Mouse (Mus musculus) heart, embryonic 12.5 days (tissue): ENCODE measurements around the gene Copb1. TPM values are rescaled to one million over a fixed set of nuclear protein-coding genes. Genes with fewer than 3 reads are reported as not detected.

Experiments
- ATAC-seq: fragments of 200-750 bp; cut with Nextera tagmentation; 2 replicates; pipeline ENCODE4 v1.8.0; 2017; ENCODE audit warnings: moderate TSS enrichment, moderate library complexity; ENCODE audit not compliant: insufficient number of reproducible peaks, low FRiP score
- H3K27ac ChIP-seq: fragments of 300-500 bp; sonication (generic); 2 replicates; pipeline ENCODE4 v1.5.1; 2016; ENCODE audit warnings: mild to moderate bottlenecking, moderate library complexity; ENCODE audit not compliant: poor library complexity, severe bottlenecking
- H3K27me3 ChIP-seq: fragments of 300-500 bp; sonication (generic); replicated peaks from 2 replicates; pipeline ENCODE4 v1.6.1; 2016; ENCODE audit warnings: mild to moderate bottlenecking, moderate library complexity
- H3K36me3 ChIP-seq: fragments of 300-500 bp; sonication (generic); 2 replicates; pipeline ENCODE4 v1.6.1; 2016; ENCODE audit warnings: mild to moderate bottlenecking, moderate library complexity
- H3K4me1 ChIP-seq: fragments of 300-500 bp; sonication (generic); replicated peaks from 2 replicates; pipeline ENCODE4 v1.6.1; 2016; ENCODE audit warnings: mild to moderate bottlenecking
- H3K4me2 ChIP-seq: fragments of 300-500 bp; sonication (generic); 2 replicates; pipeline ENCODE4 v1.6.1; 2016; ENCODE audit warnings: mild to moderate bottlenecking, moderate library complexity
- H3K4me3 ChIP-seq: fragments of 300-500 bp; sonication (generic); 2 replicates; pipeline ENCODE4 v1.5.1; 2016; ENCODE audit warnings: mild to moderate bottlenecking
- H3K9ac ChIP-seq: fragments of 300-500 bp; sonication (generic); 2 replicates; pipeline ENCODE4 v1.6.1; 2016; ENCODE audit warnings: mild to moderate bottlenecking, moderate library complexity
- H3K9me3 ChIP-seq: fragments of 300-500 bp; sonication (generic); replicated peaks from 2 replicates; pipeline ENCODE4 v1.6.1; 2016; ENCODE audit warnings: mild to moderate bottlenecking, moderate library complexity
- WGBS: fragments of 180-500 bp; shearing (Covaris S2); methylation state at CpG from one replicate; pipeline ENCODE4 v1.1.7; 2016; 5-methylcytosine and 5-hydroxymethylcytosine counted together
- polyA plus RNA-seq: library from polyadenylated mRNA; unstranded; fragments of >200 nt; fragmentation: Nextera tagmentation; extraction: Ambion mirVana; gene quantifications from 2 replicates; pipeline ENCODE4 v1.2.1, GENCODE M21; 2016

Gene Copb1
- 93.1 and 93.4 TPM in 2 replicates for polyA plus RNA-seq

DNA sequence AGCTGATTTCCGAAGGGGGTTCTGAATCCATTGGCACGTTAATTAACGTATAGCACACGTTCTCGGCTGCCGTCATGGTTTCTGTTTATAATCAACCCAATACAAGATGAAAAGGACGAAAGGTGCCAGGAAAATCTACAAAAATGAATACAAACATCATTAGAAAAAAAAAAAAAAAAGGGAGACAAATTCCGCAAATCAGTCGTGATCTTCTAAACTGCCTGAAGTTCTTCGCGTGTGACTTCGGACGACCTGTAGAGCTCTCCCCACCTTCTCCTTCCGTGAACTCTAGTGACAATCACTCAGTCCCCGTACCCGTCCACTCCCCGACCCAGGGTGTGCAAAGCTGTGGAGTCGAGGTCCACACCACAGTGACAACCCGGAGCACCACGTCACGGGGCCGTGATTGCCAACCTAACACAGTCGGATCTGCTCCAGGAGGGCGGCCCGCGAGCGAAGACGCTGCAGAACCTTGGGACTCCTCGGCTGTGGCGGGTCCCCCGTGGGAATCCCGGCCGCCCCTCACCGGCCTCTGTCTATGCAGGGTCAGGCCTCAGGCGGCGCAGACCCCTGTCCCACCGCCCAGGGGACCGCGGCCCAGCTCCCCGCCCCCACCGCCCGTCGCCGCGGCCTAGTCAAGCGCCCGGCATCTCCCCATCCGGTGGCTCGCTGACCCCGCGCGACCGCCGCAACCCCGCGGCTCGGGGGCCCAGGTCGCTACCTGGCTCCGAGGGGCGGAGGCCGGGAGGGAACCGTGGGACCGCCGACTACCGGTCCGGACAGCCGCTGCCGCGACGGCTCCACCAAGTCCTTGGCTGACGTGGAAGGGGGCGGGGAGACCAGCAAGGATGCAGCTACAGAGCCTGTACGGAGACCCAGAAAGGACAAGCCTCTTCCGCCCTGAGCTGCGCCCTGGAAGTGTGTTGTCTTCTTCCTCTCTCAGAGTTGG is at the start of gene Copb1:
Gene Copb1 (minus strand): TSS at position 827 of the 949 bp plus-strand sequence.
- ATAC-seq = peak; percentile 98
- 2% methylated on average over 74 of the region's 75 CpGs for WGBS
- H3K27me3 ChIP-seq = no peaks in the 10 kb centered on the region

DNA sequence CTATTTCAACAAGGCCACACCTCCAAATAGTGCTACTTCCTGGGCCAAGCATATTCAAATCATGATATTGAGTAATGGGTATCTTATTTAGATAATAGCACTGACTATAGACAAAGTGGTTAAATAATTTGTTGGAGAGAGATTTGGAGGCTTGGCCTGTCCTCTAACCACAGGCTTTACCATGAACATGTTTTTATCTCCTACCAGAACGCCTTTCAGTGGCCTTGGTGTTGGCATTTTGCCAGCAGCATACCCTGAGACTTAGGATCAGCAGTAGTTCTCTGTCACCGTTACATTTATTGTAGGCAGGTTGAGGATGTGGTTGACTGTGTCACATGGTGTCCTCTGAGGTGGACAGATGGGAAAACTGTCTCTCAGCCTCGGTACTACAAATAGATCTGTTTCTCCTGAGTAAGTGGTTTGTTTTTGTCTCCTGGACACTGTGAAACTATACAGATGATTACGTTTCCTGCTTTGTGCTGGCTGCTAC is 46.8 kb upstream of the Copb1 start:
- Histone ChIP-seq H3K9me3 (no peaks in the 10 kb centered on the region), H3K36me3 (no peaks in the 10 kb centered on the region), H3K4me3 (no peak overlapping the region), H3K4me1 (peaks cover 4% of the 10 kb centered on the region; the same call in 1 of the 2 replicates), H3K4me2 (no peak overlapping the region), H3K9ac (no peak overlapping the region), H3K27me3 (no peaks in the 10 kb centered on the region), H3K27ac (0 out of 2 replicates have a peak overlapping the region, but pooled peaks have one; percentile 21)
- no peak for ATAC-seq
- WGBS = 32% methylated on average over 4 of the region's 4 CpGs

More for the DNA sequence above, at the start of gene Copb1:
- Histone ChIP-seq H3K9me3 (peaks cover 3% of the 10 kb centered on the region; the same call in 1 of the 2 replicates), H3K9ac (peak within 1 kb of the TSS; percentile 98), H3K4me1 (peaks cover 6% of the 10 kb centered on the region; the same call in 1 of the 2 replicates), H3K4me2 (peak within 1 kb of the TSS; percentile 73), H3K27ac (peak within 1 kb of the TSS; percentile 59), H3K36me3 (peaks cover 29% of the 10 kb centered on the region), H3K4me3 (peak within 1 kb of the TSS; percentile 79)

DNA sequence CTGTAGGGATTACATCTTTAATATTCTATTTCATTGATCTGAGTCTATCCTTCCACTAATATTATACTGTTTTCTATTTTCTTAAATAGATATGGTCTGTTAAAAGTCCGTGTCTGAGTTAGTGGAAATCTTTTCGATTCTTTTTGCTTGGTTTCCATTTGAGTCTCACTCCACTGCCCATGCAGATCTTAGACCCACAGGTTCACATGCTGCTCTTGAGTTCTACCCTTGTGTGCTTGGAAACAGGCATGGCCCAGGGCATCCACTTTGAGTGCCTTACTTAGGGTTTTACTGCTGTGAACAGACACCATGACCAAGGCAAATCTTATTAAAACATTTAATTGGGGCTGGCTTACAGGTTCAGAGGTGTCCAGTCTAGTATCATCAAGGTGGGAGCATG is 46.3 kb upstream of the Copb1 start:
- H3K9ac ChIP-seq = no peak overlapping the region
- WGBS = 85% methylated on average over 2 of the region's 2 CpGs

DNA sequence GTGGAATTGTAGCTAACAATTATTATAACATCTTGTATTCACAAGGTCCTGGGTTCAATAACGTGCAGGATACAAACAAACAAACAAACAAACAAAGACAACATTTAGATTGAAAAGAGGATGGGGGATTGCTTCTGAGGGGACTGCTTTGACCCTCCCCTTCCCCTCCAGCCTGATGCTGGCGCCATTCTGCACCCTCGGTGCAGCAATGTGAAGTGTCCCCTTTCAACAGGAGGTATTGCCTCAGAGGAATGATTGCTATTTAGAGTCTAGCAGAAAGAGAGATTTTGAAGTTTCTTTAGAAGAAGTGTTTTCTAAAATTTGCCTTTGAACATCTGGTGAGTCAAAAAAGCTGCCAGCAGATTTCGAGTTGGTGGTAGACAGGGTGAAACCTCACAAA is 44.7 kb upstream of the Copb1 start:
- H3K36me3 ChIP-seq = no peaks in the 10 kb centered on the region
- ATAC-seq = no peak
- 52% methylated on average over 4 of the region's 4 CpGs for WGBS
- peaks cover 4% of the 10 kb centered on the region; the same call in 1 of the 2 replicates for H3K4me1 ChIP-seq
- no peaks in the 10 kb centered on the region for H3K27me3 ChIP-seq
- no peak overlapping the region for H3K4me2 ChIP-seq
- H3K4me3 ChIP-seq = no peak overlapping the region
- H3K9ac ChIP-seq = no peak overlapping the region
- H3K27ac ChIP-seq = no peak overlapping the region
- H3K9me3 ChIP-seq = no peaks in the 10 kb centered on the region

More for the DNA sequence above, 46.3 kb upstream of the Copb1 start:
- no peak for ATAC-seq
- no peak overlapping the region for H3K27ac ChIP-seq
- no peaks in the 10 kb centered on the region for H3K27me3 ChIP-seq
- H3K36me3 ChIP-seq = no peaks in the 10 kb centered on the region
- no peak overlapping the region for H3K4me3 ChIP-seq
- no peak overlapping the region for H3K4me2 ChIP-seq
- H3K9me3 ChIP-seq = no peaks in the 10 kb centered on the region
- H3K4me1 ChIP-seq = peaks cover 4% of the 10 kb centered on the region; the same call in 1 of the 2 replicates

DNA sequence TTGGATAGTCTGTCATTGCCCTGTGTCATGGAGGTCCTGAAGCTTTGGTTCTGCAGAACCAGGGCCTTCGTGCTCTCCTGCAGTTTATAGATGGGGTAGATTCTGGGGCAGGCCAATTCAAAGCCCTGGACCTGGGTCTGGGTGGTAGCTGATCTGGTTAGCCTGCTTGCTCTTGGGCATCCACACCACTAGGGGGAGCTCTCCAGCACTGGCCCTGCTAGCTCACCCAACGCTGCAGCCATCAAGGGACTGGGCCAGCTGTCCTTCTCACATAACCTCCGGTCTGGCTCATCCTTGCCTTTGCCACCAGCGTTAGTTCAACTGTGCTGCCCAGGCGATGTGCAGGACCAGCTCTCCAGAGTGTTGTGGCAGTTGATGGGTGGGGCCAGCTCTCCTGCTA is 40.2 kb upstream of the Copb1 start:
- H3K4me2 ChIP-seq = no peak overlapping the region
- no peaks in the 10 kb centered on the region for H3K9me3 ChIP-seq
- no peak overlapping the region for H3K27ac ChIP-seq
- no peak overlapping the region for H3K9ac ChIP-seq
- no peak overlapping the region for H3K4me3 ChIP-seq
- peaks cover 14% of the 10 kb centered on the region for H3K4me1 ChIP-seq
- ATAC-seq = no peak
- 78% methylated on average over 5 of the region's 5 CpGs for WGBS
- H3K27me3 ChIP-seq = no peaks in the 10 kb centered on the region
- no peaks in the 10 kb centered on the region for H3K36me3 ChIP-seq

DNA sequence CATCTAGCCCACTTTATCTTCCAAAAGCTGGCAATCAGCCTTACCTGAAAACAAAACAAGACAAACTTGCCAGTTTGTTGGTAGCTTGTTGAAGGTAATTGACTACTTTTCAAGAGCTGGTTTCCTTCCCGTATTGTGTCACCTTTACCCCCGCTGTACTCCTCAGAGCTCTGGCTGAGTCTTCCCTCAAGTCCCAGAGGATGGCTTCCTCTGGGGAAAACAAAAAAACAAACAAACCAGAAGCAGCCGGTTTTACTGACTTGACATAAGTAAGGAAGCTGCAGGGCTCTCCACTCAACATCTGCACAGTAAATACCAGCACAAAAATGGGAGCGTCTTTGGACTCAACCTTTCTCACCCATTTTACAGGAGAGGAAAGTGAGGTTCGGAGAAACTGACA is 39.4 kb upstream of the Copb1 start:
- H3K9me3 ChIP-seq = no peaks in the 10 kb centered on the region
- no peaks in the 10 kb centered on the region for H3K27me3 ChIP-seq
- ATAC-seq = no peak
- 69% methylated on average over 5 of the region's 5 CpGs for WGBS
- no peak overlapping the region for H3K9ac ChIP-seq
- H3K4me1 ChIP-seq = peaks cover 14% of the 10 kb centered on the region
- no peaks in the 10 kb centered on the region for H3K36me3 ChIP-seq
- no peak overlapping the region for H3K4me3 ChIP-seq
- H3K27ac ChIP-seq = no peak overlapping the region
- H3K4me2 ChIP-seq = no peak overlapping the region

DNA sequence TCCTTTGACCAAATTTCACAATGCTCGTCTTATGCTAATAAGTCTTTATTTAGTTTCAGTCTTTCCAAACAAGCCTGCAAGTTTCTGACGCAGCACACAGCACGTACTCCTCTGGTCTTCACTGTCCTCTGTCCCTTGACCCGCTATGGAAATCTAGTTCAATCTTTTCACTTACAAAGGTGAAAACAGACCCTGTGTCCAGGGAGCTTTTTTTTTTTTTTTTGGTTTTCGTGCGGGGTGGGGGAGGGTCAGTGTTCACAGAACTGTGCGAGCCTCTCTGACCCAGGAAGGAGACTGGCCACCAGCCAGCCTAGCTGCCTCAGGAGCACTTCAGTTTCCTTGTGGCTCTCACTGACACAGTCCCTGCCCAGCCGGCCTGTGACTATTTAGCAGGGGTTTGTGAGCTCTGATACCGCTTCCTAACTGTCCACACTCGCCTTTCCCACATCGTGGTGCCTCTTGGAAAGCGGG is 38.0 kb upstream of the Copb1 start:
- H3K27me3 ChIP-seq = no peaks in the 10 kb centered on the region
- 7% methylated on average over 12 of the region's 12 CpGs for WGBS
- H3K36me3 ChIP-seq = no peaks in the 10 kb centered on the region
- peak overlapping the region; percentile 66 for H3K9ac ChIP-seq
- no peaks in the 10 kb centered on the region for H3K9me3 ChIP-seq
- peak overlapping the region; percentile 64 for H3K4me2 ChIP-seq
- peak overlapping the region; percentile 32 for H3K4me3 ChIP-seq
- peaks cover 14% of the 10 kb centered on the region for H3K4me1 ChIP-seq
- peak overlapping the region; percentile 64; the same call in 1 of the 2 replicates for H3K27ac ChIP-seq
- peak; percentile 82 for ATAC-seq

DNA sequence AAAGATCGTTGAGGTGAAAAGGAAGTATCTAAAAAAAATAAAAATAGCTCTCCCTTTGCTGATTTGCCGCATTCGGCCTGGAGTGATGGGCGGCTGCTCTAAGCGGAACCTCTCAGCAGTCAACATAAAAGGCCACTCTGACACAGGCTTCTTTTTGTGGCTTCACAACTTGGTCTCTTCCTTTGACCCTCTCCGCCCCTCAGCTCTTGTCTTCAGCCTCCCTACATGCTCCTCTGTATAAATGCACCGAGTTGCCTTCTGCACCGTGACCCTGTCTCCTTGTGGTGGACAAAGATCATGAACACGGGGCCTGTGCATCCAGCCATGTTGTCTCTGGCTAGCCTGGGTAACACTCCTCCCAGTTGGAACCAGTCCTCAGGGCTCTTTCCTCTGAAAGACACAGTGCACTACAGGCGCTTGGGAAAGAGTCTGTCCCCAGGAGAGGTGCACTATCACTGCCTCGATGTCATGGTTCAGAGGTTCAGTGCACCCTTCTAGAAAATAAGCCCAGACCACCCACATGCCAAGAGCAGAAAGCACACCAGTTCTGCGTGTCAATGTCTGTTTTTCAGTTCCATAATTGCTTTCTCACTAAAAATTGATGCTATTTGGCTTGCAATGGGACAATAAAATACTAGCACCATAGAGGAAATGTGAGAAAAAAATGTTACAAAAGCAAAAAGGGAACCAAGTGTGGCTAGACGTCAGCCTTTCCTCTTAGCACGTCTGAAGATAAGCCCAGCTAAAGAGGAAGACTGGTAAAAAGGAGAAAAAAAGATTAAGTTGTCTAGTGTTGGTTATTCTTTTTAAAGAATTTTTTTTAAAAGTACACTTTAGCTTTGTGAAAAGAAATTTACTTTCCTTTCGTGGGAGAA is 37.2 kb upstream of the Copb1 start:
- no peak overlapping the region for H3K9ac ChIP-seq
- H3K9me3 ChIP-seq = no peaks in the 10 kb centered on the region
- H3K4me2 ChIP-seq = no peak overlapping the region
- H3K27ac ChIP-seq = no peak overlapping the region
- no peak overlapping the region for H3K4me3 ChIP-seq
- 40% methylated on average over 15 of the region's 15 CpGs for WGBS
- peaks cover 14% of the 10 kb centered on the region for H3K4me1 ChIP-seq
- H3K27me3 ChIP-seq = no peaks in the 10 kb centered on the region
- ATAC-seq = no peak
- no peaks in the 10 kb centered on the region for H3K36me3 ChIP-seq

DNA sequence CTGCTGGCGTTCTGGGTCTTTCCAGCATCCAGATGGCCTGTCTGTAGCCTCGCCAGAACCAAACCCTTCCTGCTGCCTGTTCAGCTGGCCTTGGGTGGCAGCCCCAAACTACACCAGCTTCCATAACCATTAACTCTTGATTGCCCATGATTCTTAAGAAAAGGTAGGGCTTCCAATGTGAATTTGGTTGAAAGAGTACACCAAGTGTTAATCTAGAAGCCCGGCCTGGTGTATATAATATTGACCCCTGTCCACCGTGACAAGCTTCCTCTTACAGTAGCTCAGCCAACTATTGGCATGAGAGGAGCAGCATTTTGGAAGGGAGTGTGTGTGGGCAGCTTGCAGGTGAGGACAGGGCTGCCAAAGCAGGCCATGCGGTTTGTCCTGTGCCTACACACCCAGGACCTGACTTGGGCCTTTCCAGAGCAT is 35.6 kb upstream of the Copb1 start:
- H3K4me1 ChIP-seq = peaks cover 14% of the 10 kb centered on the region
- H3K27me3 ChIP-seq = no peaks in the 10 kb centered on the region
- WGBS = 73% methylated on average over 5 of the region's 5 CpGs
- no peak overlapping the region for H3K4me3 ChIP-seq
- ATAC-seq = no peak
- H3K4me2 ChIP-seq = no peak overlapping the region
- H3K27ac ChIP-seq = no peak overlapping the region
- no peak overlapping the region for H3K9ac ChIP-seq
- no peaks in the 10 kb centered on the region for H3K9me3 ChIP-seq
- no peaks in the 10 kb centered on the region for H3K36me3 ChIP-seq

DNA sequence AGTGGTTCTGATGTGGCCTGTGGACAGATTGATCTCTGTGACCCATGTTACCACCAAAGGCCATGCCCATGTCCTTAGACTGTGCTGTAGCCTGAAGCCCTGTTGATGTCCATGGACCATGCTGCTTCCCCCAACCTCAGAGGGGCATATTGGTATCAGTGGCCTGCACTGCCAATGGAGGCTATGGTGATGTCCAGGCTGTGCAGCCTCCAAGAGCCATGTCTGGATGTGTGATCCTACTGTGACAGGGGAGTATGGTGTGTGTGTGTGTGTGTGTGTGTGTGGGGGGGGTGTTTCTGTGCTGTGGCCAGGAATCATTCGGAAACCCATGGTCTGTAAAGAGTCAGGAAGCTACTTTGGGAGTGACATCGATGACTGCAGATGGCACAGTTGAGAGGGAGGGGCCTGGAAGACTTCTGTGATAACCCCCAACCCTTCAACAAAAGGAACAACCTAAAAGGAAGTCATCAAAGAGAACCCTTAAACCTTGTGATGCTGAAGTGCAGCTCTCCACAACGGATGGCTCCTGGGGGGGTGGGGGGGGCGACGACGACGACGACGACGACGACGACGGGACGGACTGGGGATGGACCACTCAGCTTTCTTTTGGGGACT is 29.9 kb upstream of the Copb1 start:
- 83% methylated on average over 14 of the region's 14 CpGs for WGBS
- H3K4me3 ChIP-seq = no peak overlapping the region
- H3K9ac ChIP-seq = no peak overlapping the region
- no peak overlapping the region for H3K4me2 ChIP-seq
- H3K27me3 ChIP-seq = no peaks in the 10 kb centered on the region
- H3K27ac ChIP-seq = no peak overlapping the region
- H3K4me1 ChIP-seq = peaks cover 7% of the 10 kb centered on the region
- ATAC-seq = no peak
- H3K9me3 ChIP-seq = no peaks in the 10 kb centered on the region
- H3K36me3 ChIP-seq = no peaks in the 10 kb centered on the region
